Mouse (Mus musculus) G1E (cell line): ENCODE measurements at regions not wholly inside any gene's neighbourhood (a gene's known extent, or its start where the extent isn't known, plus 50 kb on each side); places are given as distances from the start of the nearest gene placed in this dataset.

Source experiments
- GATA1 ChIP-seq: IDR thresholded peaks from 2 replicates; pipeline ENCODE4 v1.6.1; 2012; ENCODE audit warnings: borderline replicate concordance, low read length, inconsistent platforms, mixed read lengths
- POLR2AphosphoS5 ChIP-seq: IDR thresholded peaks from 2 replicates; pipeline ENCODE4 v1.6.1; 2012; ENCODE audit warnings: low read depth, low read length, inconsistent platforms; ENCODE audit not compliant: insufficient replicate concordance

DNA sequence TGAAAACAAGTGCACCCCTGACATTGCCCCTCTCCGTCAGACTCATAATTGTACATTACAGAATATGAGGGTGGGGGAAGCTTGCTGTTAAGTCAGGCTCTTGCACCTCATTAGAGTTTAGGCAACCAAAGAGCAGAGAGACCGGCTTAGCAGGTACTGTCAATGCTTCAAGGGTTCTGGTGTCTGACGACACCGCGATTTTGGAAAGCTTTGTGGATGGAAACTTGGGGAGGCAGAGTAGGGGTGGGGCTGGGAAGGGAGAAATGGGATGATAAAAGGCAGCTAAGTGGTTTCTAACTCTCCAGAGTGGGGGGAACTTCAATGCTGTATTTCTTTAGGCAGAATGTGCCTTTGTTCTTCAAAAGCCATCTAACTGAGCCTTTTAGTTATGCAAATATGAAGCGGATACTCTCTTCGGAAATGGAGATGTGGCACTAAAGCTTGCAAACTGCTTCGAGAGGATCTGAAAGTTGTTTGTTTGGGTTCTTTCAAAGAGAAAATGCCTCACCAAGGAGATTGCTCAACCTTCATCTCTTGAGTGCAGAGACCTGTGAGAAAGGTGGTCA lies 885.4 kb upstream of the Tenm2 start:
- TF ChIP-seq POLR2AphosphoS5 (no peak), GATA1 (no peak)
